Mouse (Mus musculus): ENCODE results near the gene Cryaa. TPM values are rescaled to one million over a fixed set of nuclear protein-coding genes. Genes with fewer than 3 reads are reported as not detected.
A peak's percentile ranks its signal among the peaks of the same experiment; 100 is the strongest.
"Not testable (repeated sequence)": the region's sequence is repeated elsewhere in the genome, so short reads cannot be mapped to it uniquely, and the experiment has no call there.

The Cryaa gene
- polyA plus RNA-seq, 1 experiment from 2014 or later = not detected

- H3K4me3 ChIP-seq (replicated peaks; ENCODE audit: low read length) = no peak overlapping the region
- no peak overlapping the region for H3K4me2 ChIP-seq (ENCODE audit: low read length)
- no peaks in the 10 kb centered on the region for H3K27me3 ChIP-seq (replicated peaks; ENCODE audit: control insufficient read depth, insufficient read depth, low read length)
- H3K36me3 ChIP-seq (ENCODE audit: control insufficient read depth, insufficient read depth) = no peaks in the 10 kb centered on the region
- no peak for ATAC-seq
- H3K9me3 ChIP-seq (ENCODE audit: control insufficient read depth, low read length) = no peaks in the 10 kb centered on the region
- H3K9ac ChIP-seq (replicated peaks; ENCODE audit: low read depth, low read length) = no peak overlapping the region
- peaks cover 17% of the 10 kb centered on the region for H3K4me1 ChIP-seq (replicated peaks; ENCODE audit: control insufficient read depth, insufficient read depth, low read length)
- whole genome bisulfite sequencing = 70% methylated on average over 7 of the region's 7 CpGs
- H3K27ac ChIP-seq (ENCODE audit: low read length) = no peak overlapping the region
Observed at GRCm38 (mm10) chr17:31694023-31694376, 16.4 kb downstream of the Cryaa start.

- Histone ChIP-seq H3K27me3 (replicated peaks; ENCODE audit: control insufficient read depth, insufficient read depth, low read length) (no peaks in the 10 kb centered on the region), H3K9me3 (ENCODE audit: control insufficient read depth, low read length) (no peaks in the 10 kb centered on the region), H3K4me3 (replicated peaks; ENCODE audit: low read length) (no peak overlapping the region), H3K4me1 (replicated peaks; ENCODE audit: control insufficient read depth, insufficient read depth, low read length) (peaks cover 17% of the 10 kb centered on the region), H3K36me3 (ENCODE audit: control insufficient read depth, insufficient read depth) (no peaks in the 10 kb centered on the region), H3K27ac (ENCODE audit: low read length) (no peak overlapping the region), H3K9ac (replicated peaks; ENCODE audit: low read depth, low read length) (no peak overlapping the region), H3K4me2 (ENCODE audit: low read length) (no peak overlapping the region)
- no peak for ATAC-seq
- 85% methylated on average over 1 of the region's 1 CpGs for WGBS
Observed at GRCm38 (mm10) chr17:31694949-31695348, 17.3 kb downstream of the Cryaa start.

GRCm38 (mm10) chr17:31695356-31695755 lies 17.7 kb downstream of the Cryaa start:
- H3K4me2 ChIP-seq (ENCODE audit: low read length); H3K9me3 ChIP-seq (ENCODE audit: control insufficient read depth, low read length); H3K9ac ChIP-seq (replicated peaks; ENCODE audit: low read depth, low read length); H3K27me3 ChIP-seq (replicated peaks; ENCODE audit: control insufficient read depth, insufficient read depth, low read length); H3K36me3 ChIP-seq (ENCODE audit: control insufficient read depth, insufficient read depth); H3K27ac ChIP-seq (ENCODE audit: low read length); H3K4me3 ChIP-seq (replicated peaks; ENCODE audit: low read length); ATAC-seq: not testable (repeated sequence)
- 82% methylated on average over 6 of the region's 7 CpGs for WGBS
- peaks cover 17% of the 10 kb centered on the region for H3K4me1 ChIP-seq (replicated peaks; ENCODE audit: control insufficient read depth, insufficient read depth, low read length)

- Histone ChIP-seq H3K4me1 (replicated peaks; ENCODE audit: control insufficient read depth, insufficient read depth, low read length) (peaks cover 13% of the 10 kb centered on the region), H3K4me2 (ENCODE audit: low read length) (no peak overlapping the region), H3K27ac (ENCODE audit: low read length) (peak overlapping the region; percentile 39), H3K4me3 (replicated peaks; ENCODE audit: low read length) (no peak overlapping the region), H3K9ac (replicated peaks; ENCODE audit: low read depth, low read length) (no peak overlapping the region), H3K9me3 (ENCODE audit: control insufficient read depth, low read length) (no peaks in the 10 kb centered on the region), H3K27me3 (replicated peaks; ENCODE audit: control insufficient read depth, insufficient read depth, low read length) (no peaks in the 10 kb centered on the region), H3K36me3 (ENCODE audit: control insufficient read depth, insufficient read depth) (no peaks in the 10 kb centered on the region)
- WGBS = 42% methylated on average over 11 of the region's 11 CpGs
- peak; percentile 49; the same call in 1 of the 2 replicates for ATAC-seq
Observed at GRCm38 (mm10) chr17:31698347-31698746, 20.7 kb downstream of the Cryaa start.

GRCm38 (mm10) chr17:31703276-31703980 lies 25.8 kb downstream of the Cryaa start:
- H3K4me2 ChIP-seq (ENCODE audit: low read length) = no peak overlapping the region
- H3K4me1 ChIP-seq (replicated peaks; ENCODE audit: control insufficient read depth, insufficient read depth, low read length) = peaks cover 10% of the 10 kb centered on the region
- H3K4me3 ChIP-seq (replicated peaks; ENCODE audit: low read length) = no peak overlapping the region
- no peaks in the 10 kb centered on the region for H3K9me3 ChIP-seq (ENCODE audit: control insufficient read depth, low read length)
- 80% methylated on average over 6 of the region's 6 CpGs for WGBS
- H3K9ac ChIP-seq (replicated peaks; ENCODE audit: low read depth, low read length) = no peak overlapping the region
- no peaks in the 10 kb centered on the region for H3K36me3 ChIP-seq (ENCODE audit: control insufficient read depth, insufficient read depth)
- ATAC-seq = no peak
- no peak overlapping the region for H3K27ac ChIP-seq (ENCODE audit: low read length)
- H3K27me3 ChIP-seq (replicated peaks; ENCODE audit: control insufficient read depth, insufficient read depth, low read length) = no peaks in the 10 kb centered on the region

GRCm38 (mm10) chr17:31705271-31706020 lies 27.8 kb downstream of the Cryaa start:
- peak; percentile 73 for ATAC-seq
- 58% methylated on average over 20 of the region's 20 CpGs for WGBS

GRCm38 (mm10) chr17:31709121-31709741 lies 31.6 kb downstream of the Cryaa start:
- H3K9me3 ChIP-seq (ENCODE audit: control insufficient read depth, low read length) = no peaks in the 10 kb centered on the region
- H3K36me3 ChIP-seq (ENCODE audit: control insufficient read depth, insufficient read depth) = no peaks in the 10 kb centered on the region
- ATAC-seq = peak; percentile 78
- no peak overlapping the region for H3K4me2 ChIP-seq (ENCODE audit: low read length)
- H3K27ac ChIP-seq (ENCODE audit: low read length) = no peak overlapping the region
- peaks cover 17% of the 10 kb centered on the region for H3K4me1 ChIP-seq (replicated peaks; ENCODE audit: control insufficient read depth, insufficient read depth, low read length)
- no peak overlapping the region for H3K9ac ChIP-seq (replicated peaks; ENCODE audit: low read depth, low read length)
- H3K4me3 ChIP-seq (replicated peaks; ENCODE audit: low read length) = no peak overlapping the region
- WGBS = 39% methylated on average over 7 of the region's 7 CpGs
- H3K27me3 ChIP-seq (replicated peaks; ENCODE audit: control insufficient read depth, insufficient read depth, low read length) = no peaks in the 10 kb centered on the region

More at GRCm38 (mm10) chr17:31705271-31706020, 27.8 kb downstream of the Cryaa start:
- no peak overlapping the region for H3K4me2 ChIP-seq (ENCODE audit: low read length)
- H3K4me1 ChIP-seq (replicated peaks; ENCODE audit: control insufficient read depth, insufficient read depth, low read length) = peaks cover 12% of the 10 kb centered on the region
- H3K27me3 ChIP-seq (replicated peaks; ENCODE audit: control insufficient read depth, insufficient read depth, low read length) = no peaks in the 10 kb centered on the region
- H3K4me3 ChIP-seq (replicated peaks; ENCODE audit: low read length) = no peak overlapping the region
- H3K27ac ChIP-seq (ENCODE audit: low read length) = no peak overlapping the region
- H3K9ac ChIP-seq (replicated peaks; ENCODE audit: low read depth, low read length) = no peak overlapping the region
- H3K9me3 ChIP-seq (ENCODE audit: control insufficient read depth, low read length) = no peaks in the 10 kb centered on the region
- no peaks in the 10 kb centered on the region for H3K36me3 ChIP-seq (ENCODE audit: control insufficient read depth, insufficient read depth)

GRCm38 (mm10) chr17:31710455-31710854 lies 32.8 kb downstream of the Cryaa start:
- Histone ChIP-seq H3K4me2 (ENCODE audit: low read length) (no peak overlapping the region), H3K4me3 (replicated peaks; ENCODE audit: low read length) (no peak overlapping the region), H3K36me3 (ENCODE audit: control insufficient read depth, insufficient read depth) (no peaks in the 10 kb centered on the region), H3K27ac (ENCODE audit: low read length) (no peak overlapping the region), H3K4me1 (replicated peaks; ENCODE audit: control insufficient read depth, insufficient read depth, low read length) (peaks cover 18% of the 10 kb centered on the region), H3K9me3 (ENCODE audit: control insufficient read depth, low read length) (no peaks in the 10 kb centered on the region), H3K27me3 (replicated peaks; ENCODE audit: control insufficient read depth, insufficient read depth, low read length) (no peaks in the 10 kb centered on the region), H3K9ac (replicated peaks; ENCODE audit: low read depth, low read length) (no peak overlapping the region)
- no peak for ATAC-seq
- 82% methylated on average over 8 of the region's 8 CpGs for WGBS

- Histone ChIP-seq H3K27ac (ENCODE audit: low read length) (no peak overlapping the region), H3K4me3 (replicated peaks; ENCODE audit: low read length) (no peak overlapping the region), H3K36me3 (ENCODE audit: control insufficient read depth, insufficient read depth) (no peaks in the 10 kb centered on the region), H3K4me2 (ENCODE audit: low read length) (no peak overlapping the region), H3K4me1 (replicated peaks; ENCODE audit: control insufficient read depth, insufficient read depth, low read length) (peaks cover 13% of the 10 kb centered on the region), H3K9ac (replicated peaks; ENCODE audit: low read depth, low read length) (no peak overlapping the region), H3K27me3 (replicated peaks; ENCODE audit: control insufficient read depth, insufficient read depth, low read length) (no peaks in the 10 kb centered on the region), H3K9me3 (ENCODE audit: control insufficient read depth, low read length) (no peaks in the 10 kb centered on the region)
- 53% methylated on average over 9 of the region's 9 CpGs for WGBS
- ATAC-seq = no peak
Observed at GRCm38 (mm10) chr17:31713709-31714108, 36.1 kb downstream of the Cryaa start.

Data from forebrain, embryonic 16.5 days (tissue).